Mouse (Mus musculus) C2C12 (cell line): ENCODE measurements around the gene Ifi208. TPM values are rescaled to one million over a fixed set of nuclear protein-coding genes. Genes with fewer than 3 reads are reported as not detected.
"Not testable (repeated sequence)": the region's sequence is repeated elsewhere in the genome, so short reads cannot be mapped to it uniquely, and the experiment has no call there.

ENCODE experiments used
- H3K27me3 ChIP-seq: one replicate; pipeline ENCODE4 v1.6.1; 2011; ENCODE audit not compliant: control insufficient read depth, insufficient read depth, insufficient read length
- H3K36me3 ChIP-seq: one replicate; pipeline ENCODE4 v1.6.1; 2011; ENCODE audit not compliant: control insufficient read depth, insufficient read depth
- H3K4me3 ChIP-seq: one replicate; pipeline ENCODE4 v1.5.1; 2011; ENCODE audit warnings: mild to moderate bottlenecking, control low read depth; ENCODE audit not compliant: poor library complexity, insufficient read depth, severe bottlenecking
- H3K79me2 ChIP-seq: one replicate; pipeline ENCODE4 v1.6.1; 2011; ENCODE audit not compliant: control insufficient read depth, insufficient read depth
- H3K79me3 ChIP-seq: one replicate; pipeline ENCODE4 v1.6.1; 2011; ENCODE audit warnings: low read depth, control low read depth
- H3ac ChIP-seq: one replicate; pipeline ENCODE3; 2011; ENCODE audit warnings: low read depth; ENCODE audit not compliant: control insufficient read depth, insufficient read length
- CEBPB ChIP-seq: IDR thresholded peaks from one replicate; pipeline ENCODE4 v1.6.1; 2011; ENCODE audit warnings: low read depth, mild to moderate bottlenecking, control low read depth, moderate library complexity
- CTCF ChIP-seq: IDR thresholded peaks from one replicate; pipeline ENCODE4 v1.5.1; 2011; ENCODE audit not compliant: control insufficient read depth, insufficient read depth, insufficient read length
- FOSL1 ChIP-seq: IDR thresholded peaks from one replicate; pipeline ENCODE4 v1.8.0; 2011; ENCODE audit warnings: mild to moderate bottlenecking, low read length; ENCODE audit not compliant: poor library complexity, insufficient read depth, severe bottlenecking
- MAX ChIP-seq: IDR thresholded peaks from one replicate; pipeline ENCODE4 v1.6.1; 2011; ENCODE audit warnings: mild to moderate bottlenecking, control low read depth
- MYOD1 ChIP-seq: IDR thresholded peaks from one replicate; pipeline ENCODE4 v1.6.1; 2011; ENCODE audit warnings: low read depth; ENCODE audit not compliant: control insufficient read depth, insufficient read length
- MYOG ChIP-seq: IDR thresholded peaks from one replicate; pipeline ENCODE4 v1.6.1; 2011; ENCODE audit not compliant: control insufficient read depth, insufficient read length; ENCODE audit errors: extremely low read depth
- USF1 ChIP-seq: IDR thresholded peaks from one replicate; pipeline ENCODE4 v1.6.1; 2011; ENCODE audit warnings: low read depth, mild to moderate bottlenecking, control low read depth, moderate library complexity
- long read RNA-seq, 2 experiments: library from polyadenylated mRNA; unstranded; transcript quantifications; one replicate each; pipeline ENCODE4 v2.0.0; 2019 to 2020
- polyA plus RNA-seq: library from polyadenylated mRNA; unstranded; fragments of >200 nt; fragmentation: generic; extraction: Trizol; gene quantifications from one replicate; pipeline ENCODE4 v1.2.1, GENCODE M21; 2012; ENCODE audit warnings: missing spikeins

Ifi208 gene
- not detected for polyA plus RNA-seq
- long read RNA-seq, experiment 1 = 0 reads
- long read RNA-seq, experiment 2 = 0 reads

DNA sequence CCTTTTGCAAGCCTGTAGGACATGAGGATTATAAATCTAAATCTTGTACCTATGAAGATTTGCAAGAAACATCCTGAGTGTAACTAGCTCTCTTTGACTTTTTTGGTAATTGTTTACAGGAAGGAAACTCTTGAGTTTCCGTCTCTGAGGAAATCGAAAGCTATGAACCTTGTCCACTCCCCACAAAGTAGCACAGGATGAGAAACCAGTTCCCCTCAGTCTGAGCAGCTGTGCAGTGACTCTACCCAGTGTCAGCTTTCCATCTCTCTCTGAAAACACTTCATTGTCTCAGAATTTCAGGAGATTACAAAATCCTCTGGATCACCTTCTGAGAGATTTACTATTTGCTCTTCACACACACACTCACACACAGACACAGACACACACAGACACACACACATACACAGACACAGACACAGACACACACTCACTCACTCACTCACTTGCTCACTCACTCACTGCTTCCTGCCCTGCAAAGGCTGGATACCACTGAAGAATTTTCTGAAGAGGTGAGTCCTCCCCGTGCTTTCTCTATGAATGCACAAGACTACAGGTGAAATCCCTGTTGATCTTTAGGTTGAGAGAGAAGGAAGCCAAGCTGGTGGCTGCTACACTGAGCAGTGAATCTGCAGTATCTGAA, at the start of gene Ifi208:
TSS of gene Ifi208 (plus strand) at position 218 of the 640 bp plus-strand sequence.
- not testable (repeated sequence) for H3K27me3 ChIP-seq, H3K36me3 ChIP-seq, H3ac ChIP-seq, H3K79me3 ChIP-seq, H3K79me2 ChIP-seq, H3K4me3 ChIP-seq

DNA sequence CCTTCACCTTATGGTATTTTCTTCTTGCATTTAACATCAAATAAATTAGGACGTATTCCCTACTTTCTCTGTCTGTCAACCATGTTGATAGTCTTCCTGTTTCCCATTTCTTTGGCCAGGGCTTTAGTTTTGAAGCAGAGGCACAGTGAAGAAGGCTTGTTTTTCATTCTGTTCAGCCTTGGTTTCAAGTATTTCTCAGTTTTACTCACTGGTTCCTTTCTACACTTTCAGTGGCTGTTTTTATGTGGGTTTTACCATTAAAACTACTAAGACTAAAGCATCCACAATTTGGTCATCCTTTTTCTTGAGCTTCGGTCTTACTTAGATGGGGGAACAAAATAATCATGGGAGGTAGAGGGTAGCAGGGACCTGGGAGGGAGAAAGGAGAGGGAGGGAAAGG, 49.4 kb upstream of the Ifi208 start:
- no peaks in the 10 kb centered on the region for H3K36me3 ChIP-seq
- no peaks in the 10 kb centered on the region for H3K79me3 ChIP-seq
- no peak overlapping the region for H3K4me3 ChIP-seq
- H3K79me2 ChIP-seq = no peaks in the 10 kb centered on the region
- H3ac ChIP-seq = no peak overlapping the region
- TF ChIP-seq CEBPB = no peak
- TF ChIP-seq FOSL1 = no peak
- no peaks in the 10 kb centered on the region for H3K27me3 ChIP-seq

DNA sequence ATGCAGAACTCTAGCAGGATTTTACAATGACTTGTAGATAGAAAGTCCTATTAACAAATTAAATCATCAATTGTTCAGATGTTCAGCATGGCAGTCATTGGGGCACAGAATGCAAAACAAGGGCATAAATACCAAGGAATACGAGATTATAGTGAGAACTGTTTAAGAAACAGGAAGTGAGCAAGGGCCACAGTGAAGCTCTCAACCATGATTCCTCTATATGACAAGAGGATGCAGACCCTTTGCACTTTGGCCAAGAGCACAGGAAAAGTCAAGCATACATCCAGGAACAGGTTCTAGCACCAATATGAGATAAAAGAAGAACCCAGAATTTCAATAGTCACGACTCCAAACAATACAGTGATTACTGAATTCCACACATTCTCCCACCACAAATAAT, 46.8 kb upstream of the Ifi208 start:
- Histone ChIP-seq H3K79me2 (no peaks in the 10 kb centered on the region), H3K36me3 (no peaks in the 10 kb centered on the region), H3K79me3 (no peaks in the 10 kb centered on the region), H3ac (no peak overlapping the region), H3K4me3 (no peak overlapping the region), H3K27me3 (no peaks in the 10 kb centered on the region)
- TF ChIP-seq CTCF (no peak), MAX (no peak), FOSL1 (no peak), USF1 (no peak), MYOD1 (no peak), CEBPB (no peak), MYOG (no peak)

DNA sequence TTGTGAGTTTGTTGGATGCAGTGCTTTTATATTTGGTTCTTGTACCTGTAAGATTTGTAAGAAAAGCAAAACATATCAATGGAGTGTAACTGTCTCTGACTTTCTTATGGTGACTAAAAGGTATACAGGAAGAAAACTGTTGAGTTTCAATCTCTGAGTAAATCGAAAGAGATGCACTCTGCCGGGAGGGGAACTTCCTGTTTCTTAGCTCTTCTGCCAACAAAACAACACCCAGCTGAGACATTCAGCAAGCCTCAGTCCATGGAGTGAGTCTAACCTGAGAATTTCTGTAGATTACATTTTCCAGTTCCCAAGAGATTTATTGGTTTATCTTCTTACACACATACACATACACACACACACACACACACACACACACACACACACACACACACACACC, 42.9 kb upstream of the Ifi208 start, which contains the start of gene Ifi209:
TSS of gene Ifi209 (plus strand) at position 296 of the 400 bp plus-strand sequence.
- not testable (repeated sequence) for H3K4me3 ChIP-seq, H3K79me3 ChIP-seq, H3K36me3 ChIP-seq

DNA sequence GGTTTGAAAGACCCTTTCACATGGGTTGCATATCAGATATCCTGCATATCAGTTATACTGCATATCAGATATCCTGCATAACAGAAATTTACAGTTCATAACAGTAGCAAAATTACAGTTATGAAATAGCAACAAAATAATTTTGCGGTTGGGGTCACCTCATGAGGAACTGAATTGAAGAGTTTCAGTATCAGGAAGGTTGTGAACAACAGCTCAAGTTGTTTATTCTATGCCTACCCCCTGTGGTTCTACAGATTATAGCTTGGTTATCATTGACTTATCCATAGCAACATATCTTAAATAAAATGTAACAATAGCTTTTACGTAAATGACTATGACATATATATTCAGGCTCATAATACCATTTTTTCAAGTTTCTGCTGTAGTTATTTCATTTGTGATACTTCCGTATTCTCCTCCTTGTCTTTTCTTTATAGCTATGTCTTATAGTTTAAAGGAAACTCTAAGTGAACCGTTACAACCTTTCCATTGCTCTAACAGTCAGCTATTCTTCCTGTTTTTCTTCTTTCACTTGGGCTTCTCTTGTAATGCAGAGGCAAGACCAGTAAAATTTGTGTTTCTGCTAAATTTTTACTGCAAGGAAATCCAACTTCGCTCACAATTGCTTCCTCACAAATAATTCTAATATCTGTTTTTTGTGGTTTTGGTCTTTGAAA, 39.4 kb upstream of the Ifi208 start:
- H3ac ChIP-seq = no peak overlapping the region
- H3K36me3 ChIP-seq = no peaks in the 10 kb centered on the region
- TF ChIP-seq MYOD1 (no peak), CEBPB (no peak), MAX (no peak), FOSL1 (no peak), MYOG (no peak), USF1 (no peak), CTCF (no peak)
- H3K4me3 ChIP-seq = no peak overlapping the region
- no peaks in the 10 kb centered on the region for H3K27me3 ChIP-seq
- no peaks in the 10 kb centered on the region for H3K79me2 ChIP-seq
- no peaks in the 10 kb centered on the region for H3K79me3 ChIP-seq

More for the DNA sequence above, 42.9 kb upstream of the Ifi208 start, which contains the start of gene Ifi209:
- H3ac ChIP-seq, H3K79me2 ChIP-seq, H3K27me3 ChIP-seq: not testable (repeated sequence)

- no peaks in the 10 kb centered on the region for H3K27me3 ChIP-seq
- H3K4me3 ChIP-seq = no peak overlapping the region
- no peaks in the 10 kb centered on the region for H3K79me3 ChIP-seq
- no peaks in the 10 kb centered on the region for H3K36me3 ChIP-seq
- no peaks in the 10 kb centered on the region for H3K79me2 ChIP-seq
- no peak for TF ChIP-seq USF1
- no peak for TF ChIP-seq FOSL1
- TF ChIP-seq MYOD1 = peak; percentile 28
- H3ac ChIP-seq = no peak overlapping the region
Observed at GRCm38 (mm10) chr1:173645393-173645792, 28.1 kb upstream of the Ifi208 start.
